Comparison of ENCODE assay signal across 17 mouse cellular contexts in genomic region chr6:144336789-144337188, GRCm38 (mm10).
DNase-seq lines count a peak whose midpoint lies in the region; ATAC-seq and TF ChIP-seq lines count a peak whose summit lies in the region.
"Had no signal": no experiment of that assay in that cellular context is flagged by ENCODE, and none has a peak within 500 bp of the region (broad histone marks: within the 10 kb centered on the region; RNA-seq: fewer than 3 reads in every experiment).

No protein-coding gene starts in this region.

- H3K27ac ChIP-seq in heart, adult 2 months: no peak overlapping the region
- H3K27ac ChIP-seq in hindbrain, embryonic 10.5 days: peak overlapping the region; percentile 23; the same call in 1 of the 2 replicates
- no peak overlapping the region for H3K27ac ChIP-seq in hindbrain, embryonic 13.5 days
- H3K27ac ChIP-seq: embryonic facial prominence, embryonic 13.5 days; embryonic facial prominence, embryonic 15.5 days; forebrain, embryonic 13.5 days; forebrain, embryonic 15.5 days had no signal

- no peak overlapping the region for H3K4me2 ChIP-seq in hindbrain, embryonic 13.5 days
- H3K4me2 ChIP-seq: embryonic facial prominence, embryonic 13.5 days; embryonic facial prominence, embryonic 15.5 days had no signal

- no peaks in the 10 kb centered on the region for H3K79me2 ChIP-seq in heart, adult 2 months (replicated peaks; ENCODE audit: control insufficient read depth, insufficient read depth, low read length)

- no peaks in the 10 kb centered on the region for H3K4me1 ChIP-seq in heart, adult 2 months (ENCODE audit: control insufficient read depth, insufficient read depth, low read length)
- H3K4me1 ChIP-seq in hindbrain, embryonic 10.5 days (replicated peaks): peaks cover 21% of the 10 kb centered on the region
- H3K4me1 ChIP-seq in hindbrain, embryonic 13.5 days (replicated peaks): peaks cover 13% of the 10 kb centered on the region
- H3K4me1 ChIP-seq: embryonic facial prominence, embryonic 13.5 days; embryonic facial prominence, embryonic 15.5 days had no signal

- TF ChIP-seq EP300 in heart, adult 2 months (IDR thresholded peaks at IDR 0.05; ENCODE audit: insufficient read depth, low read depth, low read length): no peak

- no peak overlapping the region for H3K4me3 ChIP-seq in heart, adult 2 months
- no peak overlapping the region for H3K4me3 ChIP-seq in hindbrain, embryonic 10.5 days
- no peak overlapping the region for H3K4me3 ChIP-seq in hindbrain, embryonic 13.5 days
- H3K4me3 ChIP-seq: embryonic facial prominence, embryonic 13.5 days; embryonic facial prominence, embryonic 15.5 days; erythroblast, embryonic 14.5 days; forebrain, embryonic 13.5 days; forebrain, embryonic 15.5 days had no signal

- no peak overlapping the region for H3K9ac ChIP-seq in heart, adult 2 months (ENCODE audit: low read depth, low read length)
- no peak overlapping the region for H3K9ac ChIP-seq in hindbrain, embryonic 13.5 days
- H3K9ac ChIP-seq: embryonic facial prominence, embryonic 13.5 days; embryonic facial prominence, embryonic 15.5 days; forebrain, embryonic 13.5 days had no signal

- H3K27me3 ChIP-seq in heart, adult 2 months (ENCODE audit: control insufficient read depth, insufficient read depth, low read length): no peaks in the 10 kb centered on the region
- H3K27me3 ChIP-seq in hindbrain, embryonic 10.5 days (ENCODE audit: insufficient read depth, poor library complexity, severe bottlenecking): peaks cover 7% of the 10 kb centered on the region
- peaks cover 3% of the 10 kb centered on the region; the same call in 1 of the 2 replicates for H3K27me3 ChIP-seq in hindbrain, embryonic 13.5 days
- H3K27me3 ChIP-seq: embryonic facial prominence, embryonic 15.5 days; forebrain, embryonic 13.5 days; forebrain, embryonic 15.5 days had no signal

- intact Hi-C loops in heart, adult 2 months (cut with DNase I): no loop called here

- TF ChIP-seq CTCF in heart, adult 2 months (IDR thresholded peaks at IDR 0.05): no peak

- peaks cover 8% of the 10 kb centered on the region for H3K9me3 ChIP-seq in hindbrain, embryonic 10.5 days
- peaks cover 3% of the 10 kb centered on the region; the same call in 1 of the 2 replicates for H3K9me3 ChIP-seq in hindbrain, embryonic 13.5 days
- H3K9me3 ChIP-seq: embryonic facial prominence, embryonic 15.5 days; forebrain, embryonic 15.5 days had no signal

- no peaks in the 10 kb centered on the region for H3K36me3 ChIP-seq in heart, adult 2 months (ENCODE audit: control insufficient read depth, insufficient read depth, low read length)
- H3K36me3 ChIP-seq in hindbrain, embryonic 10.5 days: no peaks in the 10 kb centered on the region
- no peaks in the 10 kb centered on the region for H3K36me3 ChIP-seq in hindbrain, embryonic 13.5 days
- H3K36me3 ChIP-seq: embryonic facial prominence, embryonic 13.5 days; embryonic facial prominence, embryonic 15.5 days; forebrain, embryonic 15.5 days had no signal

- DNase-seq in heart, adult 11 months: peak; percentile 58
- DNase-seq in heart, adult 2 months: no peak
- no peak for DNase-seq in hindbrain, embryonic 10.5 days (ENCODE audit: low spot score)
- DNase-seq: adrenal gland, adult 2 months; adrenal gland, postnatal 10 days; adrenal gland, postnatal 25 days; cerebellum, adult 11 months; cerebellum, adult 18-20 months; cerebellum, adult 8-10 months; cerebellum, adult 9-11 months; cerebellum, postnatal 36 days had no signal

- no peak for TF ChIP-seq POLR2A in heart, adult 2 months (IDR thresholded peaks at IDR 0.05; ENCODE audit: insufficient read depth, low read depth, low read length)

- ATAC-seq in hindbrain, embryonic 13.5 days (ENCODE audit: low FRiP score): no peak
- ATAC-seq: forebrain, embryonic 13.5 days; forebrain, embryonic 15.5 days had no signal

- 94% methylated on average over 4 of the region's 4 CpGs for WGBS in heart, adult 2 months
- WGBS in hindbrain, embryonic 10.5 days: 89% methylated on average over 4 of the region's 4 CpGs
- 91% methylated on average over 4 of the region's 4 CpGs for WGBS in hindbrain, embryonic 13.5 days
